Mouse (Mus musculus) spleen, adult 12 weeks (tissue): ENCODE measurements around the gene 9230113P08Rik.
"Not testable (repeated sequence)": the region's sequence is repeated elsewhere in the genome, so short reads cannot be mapped to it uniquely, and the experiment has no call there.

Experiments
- DNase-seq: peaks from one replicate; pipeline ENCODE4 v3.0.0; 2022; ENCODE audit warnings: low spot score

9230113P08Rik gene

DNA sequence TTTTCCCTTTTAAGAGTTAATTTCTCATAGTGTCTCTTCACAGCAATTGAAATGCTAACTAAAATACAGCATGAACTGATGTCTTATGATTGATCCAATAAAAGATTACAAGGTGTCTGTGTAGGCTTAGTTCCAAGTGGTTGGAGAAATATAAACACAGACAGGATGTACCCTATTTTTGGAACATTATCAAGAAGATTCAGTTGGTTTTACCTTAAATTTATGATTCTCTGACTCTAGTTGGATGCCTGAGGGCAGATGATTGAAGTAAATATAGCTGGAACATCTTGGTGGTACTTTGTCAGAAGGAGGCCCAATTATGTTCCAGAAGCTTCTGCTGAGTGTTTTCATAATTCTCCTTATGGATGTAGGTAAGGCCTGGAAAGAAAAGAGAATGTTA is at the start of gene 9230113P08Rik:
Gene 9230113P08Rik, plus strand, starts transcription at position 301 of the 400 bp plus-strand sequence.
- not testable (repeated sequence) for DNase-seq

DNA sequence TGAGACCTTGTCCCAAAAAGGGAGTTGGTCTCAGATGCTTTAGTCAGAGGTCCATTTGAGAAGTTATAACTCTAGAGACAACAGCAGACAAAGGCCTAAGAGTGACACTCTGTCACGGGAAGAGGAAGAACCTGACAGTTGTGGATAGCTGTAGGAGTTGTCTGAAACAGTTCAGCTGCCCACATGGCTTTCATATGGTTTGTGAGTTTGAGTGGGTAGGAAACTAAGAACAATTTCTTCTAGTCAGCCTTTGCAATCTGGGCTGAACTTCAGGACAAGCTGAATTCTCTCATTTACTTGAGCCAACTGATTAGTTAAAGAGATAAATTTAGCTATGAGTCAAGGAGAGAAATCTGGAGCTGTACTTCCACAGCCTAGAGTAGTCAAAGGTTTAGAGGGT is 15.1 kb upstream of the 9230113P08Rik start:
- DNase-seq = not testable (repeated sequence)

DNA sequence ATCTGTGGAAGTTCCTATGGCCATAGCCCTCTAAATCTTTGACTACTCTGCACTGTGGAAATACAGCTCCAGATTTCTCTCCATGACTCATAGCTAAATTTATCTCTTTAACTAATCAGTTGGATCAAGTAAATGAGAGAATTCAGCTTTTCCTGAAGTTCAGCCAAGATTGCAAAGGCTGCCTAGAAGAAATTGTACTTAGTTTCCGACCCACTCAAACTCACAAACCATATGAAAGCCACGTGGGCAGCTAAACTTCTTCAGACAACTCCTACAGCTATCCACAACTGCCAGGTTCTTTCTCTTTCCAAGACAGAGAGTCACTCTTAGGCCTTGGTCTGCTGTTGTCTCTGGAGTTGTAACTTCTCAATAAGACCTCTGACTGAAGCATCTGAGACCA is 3.7 kb upstream of the 9230113P08Rik start:
- DNase-seq = no peak

DNA sequence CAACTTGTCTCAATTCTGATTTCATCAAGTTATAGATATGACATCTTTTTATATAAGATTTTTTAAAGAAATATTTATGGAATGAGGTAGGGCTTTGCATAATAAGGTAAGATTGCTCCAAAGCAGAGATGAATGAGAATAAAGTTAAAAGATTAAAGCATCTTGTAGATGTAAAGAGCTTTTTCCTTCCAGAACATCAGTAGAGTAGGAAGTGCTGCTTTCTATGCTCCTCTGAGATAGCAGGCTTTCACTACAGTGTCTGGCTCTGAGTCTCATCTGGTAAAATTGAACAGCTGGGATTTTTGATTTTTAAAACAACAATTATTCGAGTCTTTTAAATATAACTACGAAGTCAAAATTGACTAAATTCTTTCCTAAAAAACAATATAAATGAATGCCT is 22.6 kb downstream of the 9230113P08Rik start:
- no peak for DNase-seq
